Mouse (Mus musculus): ENCODE results near the gene Dlg1.

DNA sequence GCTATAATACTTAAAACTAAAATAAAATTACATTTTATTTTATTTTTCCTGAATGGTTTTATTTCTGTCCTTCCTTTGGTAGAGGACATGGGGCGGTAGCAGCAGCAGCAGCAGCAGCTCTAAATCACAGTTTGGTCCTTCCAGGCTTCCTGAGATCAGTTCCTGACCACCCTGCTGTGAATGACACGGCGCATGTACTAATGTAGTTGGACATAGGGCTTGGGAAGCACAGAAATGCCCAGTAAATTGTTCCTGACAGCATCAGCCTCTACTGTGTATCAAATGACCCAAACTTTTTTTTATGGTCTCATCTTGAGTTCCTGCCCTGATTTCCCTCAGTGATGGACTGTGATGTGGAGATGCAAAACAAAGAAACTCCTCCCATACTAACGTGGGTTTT is 61.6 kb downstream of the Dlg1 start:
- TF ChIP-seq CTCF (IDR thresholded peaks at IDR 0.05; ENCODE audit: insufficient read depth, low read depth, low read length) (no peak), POLR2A (IDR thresholded peaks at IDR 0.05; ENCODE audit: insufficient read depth, low read depth, low read length) (no peak)

Measured in olfactory bulb, adult 2 months (tissue).